Mouse (Mus musculus): Measurements from ENCODE around the gene Kcnb1. TPM values are rescaled to one million over a fixed set of nuclear protein-coding genes. Genes with fewer than 3 reads are reported as not detected.
A peak's percentile ranks its signal among the peaks of the same experiment; 100 is the strongest.

Kcnb1 gene
- total and polyA plus RNA-seq, 2 experiments from 2014 or later: 6.4 to 29.8 TPM

DNA sequence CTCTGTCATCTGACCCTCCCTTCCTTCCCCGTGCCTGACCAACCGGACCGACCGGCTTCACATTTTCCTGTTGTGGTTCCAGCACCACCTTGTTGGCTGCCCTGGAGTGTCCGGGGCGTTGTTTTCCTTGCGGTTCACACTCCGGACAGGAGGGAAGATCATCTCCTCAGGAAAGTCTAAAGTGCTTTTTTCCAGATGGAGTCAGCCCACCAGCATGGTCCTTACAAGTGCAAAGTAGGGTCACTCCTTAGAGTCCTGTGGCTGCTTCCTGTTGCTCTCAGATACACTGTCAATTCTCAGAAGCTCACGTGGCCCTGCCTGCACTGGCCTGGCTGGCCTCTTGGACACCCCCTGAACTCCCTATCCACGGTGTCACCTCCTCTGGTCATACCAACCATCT lies 71.9 kb downstream of the Kcnb1 start:
- no peaks in the 10 kb centered on the region for H3K36me3 ChIP-seq (ENCODE audit: insufficient read depth, low read length)
- no peaks in the 10 kb centered on the region for H3K27me3 ChIP-seq (ENCODE audit: insufficient read depth, low read length)
- no peak overlapping the region for H3K27ac ChIP-seq (ENCODE audit: low read depth, low read length)
- 90% methylated on average over 10 of the region's 10 CpGs for WGBS
- no peak overlapping the region for H3K4me3 ChIP-seq (ENCODE audit: low read depth, low read length)
- H3K9ac ChIP-seq (replicated peaks; ENCODE audit: low read length, poor library complexity, severe bottlenecking): no peak overlapping the region
- no peak for ATAC-seq (ENCODE audit: low FRiP score)
- DNase-seq (ENCODE audit: low spot score): no peak
- H3K9me3 ChIP-seq (ENCODE audit: low read length): no peaks in the 10 kb centered on the region
- H3K4me2 ChIP-seq (ENCODE audit: low read depth, low read length, poor library complexity, severe bottlenecking): no peak overlapping the region
- no peak for TF ChIP-seq CTCF (IDR thresholded peaks at IDR 0.05)
- H3K4me1 ChIP-seq (ENCODE audit: insufficient read depth, low read length): no peaks in the 10 kb centered on the region

- Histone ChIP-seq H3K27ac (ENCODE audit: low read depth, low read length) (no peak overlapping the region), H3K4me3 (ENCODE audit: low read depth, low read length) (no peak overlapping the region), H3K9ac (replicated peaks; ENCODE audit: low read length, poor library complexity, severe bottlenecking) (no peak overlapping the region), H3K27me3 (ENCODE audit: insufficient read depth, low read length) (no peaks in the 10 kb centered on the region), H3K9me3 (ENCODE audit: low read length) (no peaks in the 10 kb centered on the region), H3K4me1 (ENCODE audit: insufficient read depth, low read length) (no peaks in the 10 kb centered on the region), H3K36me3 (ENCODE audit: insufficient read depth, low read length) (no peaks in the 10 kb centered on the region), H3K4me2 (ENCODE audit: low read depth, low read length, poor library complexity, severe bottlenecking) (no peak overlapping the region)
- DNase-seq (ENCODE audit: low spot score): peak; percentile 85
- 48% methylated on average over 6 of the region's 6 CpGs for WGBS
- peak; percentile 45; the same call in 1 of the 2 replicates for ATAC-seq (ENCODE audit: low FRiP score)
- TF ChIP-seq CTCF (IDR thresholded peaks at IDR 0.05): peak; percentile 99
Measured at GRCm38 (mm10) chr2:167112737-167113136, 77.2 kb downstream of the Kcnb1 start.

- 23% methylated on average over 7 of the region's 7 CpGs for WGBS
- ATAC-seq (ENCODE audit: low FRiP score): peak; percentile 48
Measured at GRCm38 (mm10) chr2:167112259-167112658, 77.7 kb downstream of the Kcnb1 start.

DNA sequence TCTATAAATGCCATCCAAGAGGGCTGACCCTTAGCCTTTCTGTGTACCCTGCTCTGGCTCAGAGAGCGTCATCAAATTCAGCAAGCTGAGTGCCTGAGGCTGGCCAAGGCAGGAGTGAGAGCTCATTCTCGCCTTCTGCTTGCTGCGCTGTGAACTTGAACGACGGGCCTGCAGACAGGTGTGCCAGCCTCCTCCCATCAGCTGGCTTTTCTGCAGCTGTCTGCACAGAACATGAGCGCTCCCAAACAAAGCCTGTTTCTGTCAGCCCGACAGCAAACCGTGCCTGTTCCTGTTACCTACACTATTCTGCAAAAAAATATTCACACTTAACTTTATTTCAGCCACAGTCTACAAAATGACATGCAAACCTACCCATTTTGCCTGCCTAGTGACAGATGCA lies 80.4 kb downstream of the Kcnb1 start:
- H3K27me3 ChIP-seq (ENCODE audit: insufficient read depth, low read length): no peaks in the 10 kb centered on the region
- DNase-seq (ENCODE audit: low spot score) (no peak), ATAC-seq (ENCODE audit: low FRiP score) (no peak)
- H3K4me3 ChIP-seq (ENCODE audit: low read depth, low read length): no peak overlapping the region
- no peak for TF ChIP-seq CTCF (IDR thresholded peaks at IDR 0.05)
- WGBS: 79% methylated on average over 8 of the region's 8 CpGs
- peaks cover 13% of the 10 kb centered on the region for H3K36me3 ChIP-seq (ENCODE audit: insufficient read depth, low read length)
- no peak overlapping the region for H3K27ac ChIP-seq (ENCODE audit: low read depth, low read length)
- H3K9ac ChIP-seq (replicated peaks; ENCODE audit: low read length, poor library complexity, severe bottlenecking): no peak overlapping the region
- H3K4me1 ChIP-seq (ENCODE audit: insufficient read depth, low read length): no peaks in the 10 kb centered on the region
- no peak overlapping the region for H3K4me2 ChIP-seq (ENCODE audit: low read depth, low read length, poor library complexity, severe bottlenecking)
- no peaks in the 10 kb centered on the region for H3K9me3 ChIP-seq (ENCODE audit: low read length)

More at GRCm38 (mm10) chr2:167112259-167112658, 77.7 kb downstream of the Kcnb1 start:
- peak; percentile 61 for DNase-seq (ENCODE audit: low spot score)
- no peak for TF ChIP-seq CTCF (IDR thresholded peaks at IDR 0.05)
- H3K4me1 ChIP-seq (ENCODE audit: insufficient read depth, low read length): no peaks in the 10 kb centered on the region
- H3K36me3 ChIP-seq (ENCODE audit: insufficient read depth, low read length): no peaks in the 10 kb centered on the region
- H3K4me2 ChIP-seq (ENCODE audit: low read depth, low read length, poor library complexity, severe bottlenecking): no peak overlapping the region
- no peaks in the 10 kb centered on the region for H3K27me3 ChIP-seq (ENCODE audit: insufficient read depth, low read length)
- no peaks in the 10 kb centered on the region for H3K9me3 ChIP-seq (ENCODE audit: low read length)
- H3K27ac ChIP-seq (ENCODE audit: low read depth, low read length): no peak overlapping the region
- no peak overlapping the region for H3K9ac ChIP-seq (replicated peaks; ENCODE audit: low read length, poor library complexity, severe bottlenecking)
- H3K4me3 ChIP-seq (ENCODE audit: low read depth, low read length): no peak overlapping the region

DNA sequence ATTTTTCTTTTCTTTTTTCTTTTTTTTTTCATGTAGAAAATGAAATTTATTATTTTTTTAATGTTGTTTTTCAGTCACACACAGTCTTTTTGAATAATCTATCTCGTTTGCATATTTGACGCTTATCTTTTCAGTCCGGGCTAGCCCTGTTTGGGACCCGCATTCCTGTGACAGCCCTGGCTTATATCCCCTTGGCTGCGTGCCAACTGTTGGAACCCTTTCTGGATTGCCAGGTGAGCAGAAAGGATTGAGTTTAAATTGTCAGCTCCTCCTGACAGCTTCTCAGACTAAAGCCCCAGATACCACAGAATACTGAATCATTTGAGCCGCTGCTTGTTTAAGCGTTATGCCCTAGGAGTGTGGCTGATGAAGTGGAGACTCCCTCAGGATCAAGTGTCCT lies 86.4 kb downstream of the Kcnb1 start:
- ATAC-seq (ENCODE audit: low FRiP score) (no peak), DNase-seq (ENCODE audit: low spot score) (no peak)
- Histone ChIP-seq H3K36me3 (ENCODE audit: insufficient read depth, low read length) (peaks cover 29% of the 10 kb centered on the region), H3K27me3 (ENCODE audit: insufficient read depth, low read length) (no peaks in the 10 kb centered on the region), H3K4me2 (ENCODE audit: low read depth, low read length, poor library complexity, severe bottlenecking) (no peak overlapping the region), H3K9ac (replicated peaks; ENCODE audit: low read length, poor library complexity, severe bottlenecking) (no peak overlapping the region), H3K9me3 (ENCODE audit: low read length) (no peaks in the 10 kb centered on the region), H3K4me3 (ENCODE audit: low read depth, low read length) (no peak overlapping the region), H3K27ac (ENCODE audit: low read depth, low read length) (peak overlapping the region; percentile 27; the same call in 1 of the 2 replicates), H3K4me1 (ENCODE audit: insufficient read depth, low read length) (no peaks in the 10 kb centered on the region)
- no peak for TF ChIP-seq CTCF (IDR thresholded peaks at IDR 0.05)
- 55% methylated on average over 7 of the region's 7 CpGs for WGBS

DNA sequence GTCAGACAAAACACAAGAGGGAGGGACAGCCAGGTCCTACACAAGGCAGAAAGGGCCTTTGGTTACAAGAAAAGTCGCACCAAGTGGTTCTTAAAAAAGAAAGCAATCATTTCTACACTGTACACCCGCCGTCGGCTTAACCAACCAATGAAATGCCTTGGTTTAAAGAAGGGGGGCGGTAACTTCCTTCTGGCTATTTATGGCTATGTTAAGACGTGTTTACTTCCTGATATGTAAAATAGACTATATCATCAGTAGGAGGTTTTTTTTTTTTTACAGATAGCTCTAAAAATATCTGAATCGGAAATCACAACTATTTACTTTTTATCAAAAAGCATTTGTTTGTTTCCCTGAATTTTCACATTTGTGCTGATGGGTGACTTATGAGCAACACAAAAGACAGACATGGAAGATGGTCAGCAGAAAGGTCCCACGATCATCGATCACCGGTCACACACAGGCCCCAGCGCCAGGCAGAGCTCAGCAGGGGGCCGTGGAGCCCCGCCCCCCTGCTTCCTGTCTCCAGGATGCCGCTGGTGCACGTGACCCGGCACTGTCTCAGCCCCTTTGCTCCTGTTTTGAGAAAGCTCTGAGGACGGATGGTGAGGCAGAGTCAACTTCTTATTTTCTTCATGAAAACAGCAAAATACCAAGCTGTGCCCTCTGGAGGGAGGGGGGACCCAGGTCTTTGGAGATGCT lies 88.1 kb downstream of the Kcnb1 start:
- no peak overlapping the region for H3K4me2 ChIP-seq (ENCODE audit: low read depth, low read length, poor library complexity, severe bottlenecking)
- H3K9ac ChIP-seq (replicated peaks; ENCODE audit: low read length, poor library complexity, severe bottlenecking): no peak overlapping the region
- no peak overlapping the region for H3K4me3 ChIP-seq (ENCODE audit: low read depth, low read length)
- ATAC-seq (ENCODE audit: low FRiP score): no peak
- peaks cover 29% of the 10 kb centered on the region for H3K36me3 ChIP-seq (ENCODE audit: insufficient read depth, low read length)
- no peaks in the 10 kb centered on the region for H3K27me3 ChIP-seq (ENCODE audit: insufficient read depth, low read length)
- no peaks in the 10 kb centered on the region for H3K9me3 ChIP-seq (ENCODE audit: low read length)
- no peak for DNase-seq (ENCODE audit: low spot score)
- no peak overlapping the region for H3K27ac ChIP-seq (ENCODE audit: low read depth, low read length)
- WGBS: 84% methylated on average over 17 of the region's 17 CpGs
- no peak for TF ChIP-seq CTCF (IDR thresholded peaks at IDR 0.05)
- H3K4me1 ChIP-seq (ENCODE audit: insufficient read depth, low read length): no peaks in the 10 kb centered on the region

All from midbrain, postnatal 0 days (tissue).